Mouse (Mus musculus) MEL (cell line): ENCODE measurements around the gene Farp2.
"Not testable (repeated sequence)": the region's sequence is repeated elsewhere in the genome, so short reads cannot be mapped to it uniquely, and the experiment has no call there.

ENCODE experiments used
- CHD1 ChIP-seq: IDR thresholded peaks from 2 replicates; pipeline ENCODE4 v1.6.1; 2012; ENCODE audit warnings: low read depth, mild to moderate bottlenecking, inconsistent platforms, low read length, improper control_type of control experiment
- CTCF ChIP-seq, 3 experiments: IDR thresholded peaks in 2 of 3; conservative IDR thresholded peaks in 1 of 3; 2 replicates each; pipeline ENCODE4 v1.5.1; 2011 to 2012; ENCODE audit warnings: low read length in 3 of 3, low read depth in 2 of 3, mild to moderate bottlenecking in 2 of 3, improper control_type of control experiment in 1 of 3, inconsistent platforms in 1 of 3, mixed read lengths in 1 of 3, moderate library complexity in 1 of 3; ENCODE audit not compliant: control insufficient read depth in 1 of 3, insufficient read depth in 1 of 3, poor library complexity in 1 of 3, severe bottlenecking in 1 of 3
- GABPA ChIP-seq: IDR thresholded peaks from 2 replicates; pipeline ENCODE4 v1.6.1; 2012; ENCODE audit warnings: low read depth, mild to moderate bottlenecking, inconsistent platforms, low read length, improper control_type of control experiment, moderate library complexity
- POLR2A ChIP-seq, 2 experiments: IDR thresholded peaks; 2 replicates each; pipeline ENCODE4 v1.6.1; 2011 to 2012; ENCODE audit warnings: low read length in 2 of 2, mild to moderate bottlenecking in 2 of 2, control low read depth in 1 of 2, improper control_type of control experiment in 1 of 2, low read depth in 1 of 2, moderate library complexity in 1 of 2; ENCODE audit not compliant: control insufficient read depth in 1 of 2, insufficient read depth in 1 of 2, poor library complexity in 1 of 2
- RCOR1 ChIP-seq: IDR thresholded peaks from 2 replicates; pipeline ENCODE4 v1.6.1; 2012; ENCODE audit warnings: low read depth, mild to moderate bottlenecking, inconsistent platforms, low read length, improper control_type of control experiment

DNA sequence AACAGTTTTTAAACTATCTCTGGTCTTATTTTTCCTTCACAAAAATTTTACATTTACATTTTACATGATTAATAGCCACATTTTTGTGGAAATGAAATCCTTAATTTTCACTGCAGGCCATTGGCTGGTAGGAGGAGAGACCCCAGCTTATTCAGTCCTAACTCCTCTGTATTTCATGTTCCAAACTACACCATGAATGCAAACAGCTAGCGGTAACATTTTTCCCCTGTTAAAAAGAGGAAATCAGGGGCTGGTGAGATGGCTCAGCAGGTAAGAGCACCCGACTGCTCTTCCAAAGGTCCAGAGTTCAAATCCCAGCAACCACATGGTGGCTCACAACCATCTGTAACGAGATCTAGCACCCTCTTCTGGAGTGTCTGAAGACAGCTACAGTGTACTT lies 25.6 kb upstream of the Farp2 start:
- not testable (repeated sequence) for TF ChIP-seq POLR2A (IDR thresholded peaks at IDR 0.05; ENCODE audit: control insufficient read depth in 1 of 2, insufficient read depth in 1 of 2, low read depth in 1 of 2, low read length in 2 of 2, poor library complexity in 1 of 2); GABPA; CTCF (IDR thresholded peaks at IDR 0.05 in 2 of 3, conservative IDR thresholded peaks at IDR 0.05 in 1 of 3; ENCODE audit: control insufficient read depth in 1 of 3, insufficient read depth in 1 of 3, low read depth in 2 of 3, low read length in 3 of 3, poor library complexity in 1 of 3, severe bottlenecking in 1 of 3); RCOR1; CHD1
